In genomic region chr1:133424547-133425140, GRCm38 (mm10) we compare ENCODE assay signal across 7 mouse cellular contexts. TPM values are rescaled to one million over a fixed set of nuclear protein-coding genes. Genes with fewer than 3 reads are reported as not detected.
DNase-seq lines count a peak whose midpoint lies in the region; ATAC-seq and TF ChIP-seq lines count a peak whose summit lies in the region.

No protein-coding gene starts in this region.

- peaks cover 7% of the 10 kb centered on the region for H3K9me3 ChIP-seq in liver, embryonic 12.5 days (replicated peaks)
- H3K9me3 ChIP-seq in forebrain, embryonic 13.5 days (replicated peaks): peaks cover 5% of the 10 kb centered on the region; the same call in 1 of the 2 replicates
- no peaks in the 10 kb centered on the region for H3K9me3 ChIP-seq in limb, embryonic 10.5 days (replicated peaks)

- no peaks in the 10 kb centered on the region for H3K36me3 ChIP-seq in liver, embryonic 12.5 days
- no peaks in the 10 kb centered on the region for H3K36me3 ChIP-seq in forebrain, embryonic 13.5 days (ENCODE audit: poor library complexity, severe bottlenecking)
- no peaks in the 10 kb centered on the region for H3K36me3 ChIP-seq in limb, embryonic 10.5 days
- H3K36me3 ChIP-seq in small intestine, adult 2 months (ENCODE audit: control insufficient read depth, insufficient read depth, low read length): no peaks in the 10 kb centered on the region

- H3K9ac ChIP-seq in liver, embryonic 12.5 days: no peak overlapping the region
- no peak overlapping the region for H3K9ac ChIP-seq in forebrain, embryonic 13.5 days

- no peak for TF ChIP-seq CTCF in small intestine, adult 2 months (IDR thresholded peaks at IDR 0.05; ENCODE audit: extremely low read depth, insufficient read length, insufficient replicate concordance, low read depth, low read length)
- TF ChIP-seq CTCF in layer of hippocampus, adult 2 months (conservative IDR thresholded peaks at IDR 0.05): no peak

- H3K4me1 ChIP-seq in liver, embryonic 12.5 days: 0 out of 2 replicates have a peak, but pooled peaks cover 14% of the 10 kb centered on the region
- H3K4me1 ChIP-seq in forebrain, embryonic 13.5 days: peaks cover 21% of the 10 kb centered on the region
- peaks cover 44% of the 10 kb centered on the region for H3K4me1 ChIP-seq in limb, embryonic 10.5 days
- H3K4me1 ChIP-seq in small intestine, adult 2 months (ENCODE audit: control insufficient read depth, insufficient read depth, insufficient read length, low read length): peaks cover 19% of the 10 kb centered on the region

- WGBS in liver, embryonic 12.5 days (ENCODE audit: insufficient replicate concordance): 33% methylated on average over 4 of the region's 4 CpGs
- WGBS in forebrain, embryonic 13.5 days: 61% methylated on average over 4 of the region's 4 CpGs
- 65% methylated on average over 4 of the region's 4 CpGs for WGBS in limb, embryonic 10.5 days
- WGBS in small intestine, adult 2 months: 56% methylated on average over 4 of the region's 4 CpGs

- H3K27ac ChIP-seq in liver, embryonic 12.5 days: no peak overlapping the region
- H3K27ac ChIP-seq in forebrain, embryonic 13.5 days: no peak overlapping the region
- peak overlapping the region; percentile 94 for H3K27ac ChIP-seq in limb, embryonic 10.5 days
- peak overlapping the region; percentile 40; the same call in 1 of the 2 replicates for H3K27ac ChIP-seq in small intestine, adult 2 months (ENCODE audit: insufficient read depth, low read depth, low read length)
- no peak overlapping the region for H3K27ac ChIP-seq in layer of hippocampus, adult 2 months

- DNase-seq in liver: no peak
- no peak for DNase-seq in limb, embryonic 10.5 days (ENCODE audit: low spot score)
- no peak for DNase-seq in c-Kit-positive CD71-positive TER-119-positive erythroid progenitor cells, embryonic 14.5 days (ENCODE audit: low spot score)
- DNase-seq in layer of hippocampus, adult 2 months (ENCODE audit: low spot score in 2 of 2): no peak

- peak overlapping the region; percentile 76; the same call in 1 of the 2 replicates for H3K4me2 ChIP-seq in liver, embryonic 12.5 days
- peak overlapping the region; percentile 100 for H3K4me2 ChIP-seq in forebrain, embryonic 13.5 days

- no peak for TF ChIP-seq POLR2A in small intestine, adult 2 months (IDR thresholded peaks at IDR 0.05; ENCODE audit: low read depth, low read length)

- H3K4me3 ChIP-seq in liver, embryonic 12.5 days: peak overlapping the region; percentile 60
- peak overlapping the region; percentile 77 for H3K4me3 ChIP-seq in forebrain, embryonic 13.5 days
- peak overlapping the region; percentile 85 for H3K4me3 ChIP-seq in limb, embryonic 10.5 days
- no peak overlapping the region for H3K4me3 ChIP-seq in small intestine, adult 2 months (ENCODE audit: low read depth, low read length)
- H3K4me3 ChIP-seq in layer of hippocampus, adult 2 months: no peak overlapping the region

- peaks cover 67% of the 10 kb centered on the region for H3K27me3 ChIP-seq in liver, embryonic 12.5 days (replicated peaks)
- no peaks in the 10 kb centered on the region for H3K27me3 ChIP-seq in forebrain, embryonic 13.5 days
- no peaks in the 10 kb centered on the region for H3K27me3 ChIP-seq in limb, embryonic 10.5 days (ENCODE audit: low read depth, poor library complexity, severe bottlenecking)
- no peaks in the 10 kb centered on the region for H3K27me3 ChIP-seq in small intestine, adult 2 months (ENCODE audit: control insufficient read depth, insufficient read depth, low read length)

- 0 out of 2 replicates have a peak, but pooled peaks have one; percentile 16 for ATAC-seq in liver, embryonic 12.5 days
- no peak for ATAC-seq in forebrain, embryonic 13.5 days

RNA-seq across cellular contexts. Expression of gene Sox13, which starts 0.5 kb away (rescaled TPM):
- polyA plus RNA-seq in liver, embryonic 12.5 days (2016; fragmentation: Nextera tagmentation; extraction: Ambion mirVana): 3.4 and 3.7 TPM in 2 replicates
- polyA plus RNA-seq in forebrain, embryonic 13.5 days (2015; fragmentation: Nextera tagmentation; extraction: Ambion mirVana): 5.8 and 6.8 TPM in 2 replicates
- polyA plus RNA-seq in limb, embryonic 10.5 days (2016; fragmentation: Nextera tagmentation; extraction: Ambion mirVana): 10.3 and 12.9 TPM in 2 replicates
- 46.7 and 189 TPM in 2 replicates for polyA plus RNA-seq in small intestine, adult 2 months (2012; rRNA removed)
- total RNA-seq in layer of hippocampus, adult 2 months (2021): 1 to 10 TPM; 6.3 to 9.4 TPM

Comparison
In these comparisons a context has a peak if more than half of its experiments do, and no peak if none do; other contexts are left out.
1. H3K27ac ChIP-seq: peak in limb, embryonic 10.5 days (single experiment) and small intestine, adult 2 months (single experiment); none in liver, embryonic 12.5 days (single experiment), forebrain, embryonic 13.5 days (single experiment) and layer of hippocampus, adult 2 months (single experiment).
2. H3K4me3 ChIP-seq: peak in liver, embryonic 12.5 days (single experiment), forebrain, embryonic 13.5 days (single experiment) and limb, embryonic 10.5 days (single experiment); none in small intestine, adult 2 months (single experiment) and layer of hippocampus, adult 2 months (single experiment).